Mouse (Mus musculus) adrenal gland, postnatal 4 days (tissue): ENCODE data around the gene Gm10273. TPM values are rescaled to one million over a fixed set of nuclear protein-coding genes. Genes with fewer than 3 reads are reported as not detected.

ENCODE experiments used
- DNase-seq, 2 experiments: peaks; one replicate each; pipeline ENCODE4 v3.0.0; 2021 to 2022; ENCODE audit warnings: low spot score in 2 of 2, mixed read lengths in 2 of 2
- total RNA-seq, 2 experiments: library from RNA; stranded (reverse); gene quantifications; 2 replicates each; pipeline ENCODE4 v1.2.3; 2021

Gene Gm10273
- total RNA-seq, 2 experiments from 2014 or later, result 74.6 to 87.8 TPM

DNA sequence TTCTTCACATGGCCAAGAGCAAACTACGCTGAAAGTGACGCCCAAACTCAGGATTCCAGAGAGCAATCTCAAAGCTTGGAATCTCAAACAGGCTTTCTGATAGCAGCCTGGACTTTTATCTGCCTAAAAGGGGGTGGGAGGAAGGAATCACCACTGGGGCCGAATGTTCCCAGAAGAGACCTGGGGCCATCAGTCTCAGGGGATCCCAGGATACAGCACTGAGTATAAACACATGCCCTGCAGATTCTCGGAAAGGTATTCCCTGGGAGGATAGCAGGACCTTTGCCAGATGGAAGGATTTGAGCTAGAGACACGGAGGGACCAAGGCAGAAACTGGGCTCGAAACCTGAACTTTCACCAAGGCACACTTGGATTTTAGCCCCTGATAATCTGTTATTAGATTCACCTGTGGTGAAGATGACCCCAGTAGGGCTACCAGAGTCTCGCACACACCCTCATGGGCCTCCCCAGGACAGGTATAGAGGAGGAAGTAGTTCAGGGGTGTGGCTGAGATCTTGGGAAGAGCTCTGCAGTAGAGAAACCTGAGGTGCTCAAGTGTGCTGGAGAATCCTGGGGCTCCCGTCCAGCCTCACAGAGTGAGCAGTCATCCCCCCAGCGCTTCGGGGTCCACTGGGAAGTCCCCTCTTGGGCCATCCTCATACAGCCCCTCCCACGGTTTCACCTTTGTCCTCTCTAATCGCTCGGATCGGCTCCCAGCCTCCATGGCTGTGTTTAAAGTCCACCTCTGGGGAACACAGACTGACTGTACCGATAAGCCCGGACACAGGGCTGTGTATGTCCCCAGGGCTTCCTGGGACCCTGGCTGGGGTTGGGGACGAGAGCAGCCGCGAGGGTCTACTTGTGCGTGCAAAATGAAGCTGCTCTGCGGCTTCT lies 7.7 kb downstream of the Gm10273 start, which contains the start of gene Pla2g12b:
Gene Pla2g12b, plus strand, starts transcription at position 762 of the 894 bp plus-strand sequence.
- DNase-seq, result no peak

DNA sequence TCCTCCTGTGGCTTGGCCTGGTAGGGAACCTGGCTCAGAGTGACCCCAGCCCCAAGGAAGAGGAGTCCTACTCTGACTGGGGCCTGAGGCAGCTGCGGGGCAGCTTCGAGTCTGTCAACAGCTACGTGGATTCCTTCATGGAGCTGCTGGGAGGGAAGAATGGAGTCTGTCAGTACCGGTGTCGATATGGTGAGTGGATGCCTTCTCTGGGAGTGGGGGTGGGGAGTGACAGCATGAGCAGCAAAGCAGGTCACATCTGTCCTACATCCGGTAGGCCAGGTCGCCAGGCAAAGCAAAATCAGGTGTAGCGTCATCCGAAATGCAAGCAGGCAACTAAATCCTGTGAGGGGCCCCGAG lies 8.3 kb downstream of the Gm10273 start:
- DNase-seq, result no peak

DNA sequence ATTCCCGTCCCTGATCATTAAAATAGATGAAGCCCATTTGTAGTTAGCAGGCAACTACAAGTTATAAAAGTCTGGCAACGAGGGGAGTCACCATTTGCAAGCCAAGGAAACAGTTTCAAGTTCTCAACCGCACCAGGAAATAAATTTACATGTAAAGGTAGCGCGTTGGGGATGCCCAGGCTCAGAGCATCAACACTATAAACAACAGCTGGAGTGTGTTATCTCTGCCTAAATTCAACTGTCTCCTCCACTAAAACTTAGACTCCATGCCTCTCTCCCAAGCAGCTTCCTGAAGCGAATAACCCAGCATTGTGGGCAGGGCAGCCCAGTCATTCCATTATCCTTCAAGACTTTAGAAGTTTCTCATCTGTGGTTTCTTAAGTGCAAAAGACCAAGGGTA lies 13.1 kb downstream of the Gm10273 start:
- no peak for DNase-seq

DNA sequence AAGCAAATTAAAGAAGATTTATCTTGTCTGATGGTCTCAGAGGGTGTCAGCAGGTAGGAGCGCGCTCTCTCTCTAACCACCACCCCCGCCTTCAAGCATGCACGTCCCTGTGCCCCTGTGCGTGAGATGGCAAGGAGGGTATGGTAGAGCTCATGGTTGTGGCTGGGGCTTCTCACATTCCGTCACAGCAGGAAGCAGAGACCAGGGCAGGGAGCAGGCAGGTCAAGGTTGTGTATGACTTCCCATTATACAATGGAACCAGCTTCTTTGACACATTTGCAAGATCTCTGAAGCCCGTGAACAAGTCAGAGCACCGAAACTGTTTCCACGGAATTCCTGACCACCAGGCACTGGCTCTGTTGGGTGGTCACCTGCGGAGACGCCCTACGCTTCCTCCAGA lies 14.8 kb downstream of the Gm10273 start:
- DNase-seq, result no peak

DNA sequence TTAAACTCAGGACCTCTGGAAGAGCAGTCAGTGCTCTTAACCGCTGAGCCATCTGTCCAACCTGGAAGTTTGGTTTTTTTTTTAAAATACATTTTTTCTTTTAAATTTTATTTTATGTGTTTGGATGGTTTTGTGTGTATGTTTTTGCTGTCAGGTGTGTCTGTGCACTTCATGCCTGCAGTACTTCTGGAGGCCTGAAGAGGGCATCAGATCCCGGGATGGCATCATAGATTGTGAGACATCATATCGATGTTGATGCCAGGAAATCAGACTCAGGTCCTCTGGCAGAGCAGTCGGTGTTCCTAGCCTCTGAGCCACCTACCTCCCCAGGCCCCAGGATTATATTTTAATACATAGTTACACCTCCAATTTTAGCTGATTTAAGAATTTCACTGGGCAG lies 18.3 kb downstream of the Gm10273 start:
- no peak for DNase-seq

DNA sequence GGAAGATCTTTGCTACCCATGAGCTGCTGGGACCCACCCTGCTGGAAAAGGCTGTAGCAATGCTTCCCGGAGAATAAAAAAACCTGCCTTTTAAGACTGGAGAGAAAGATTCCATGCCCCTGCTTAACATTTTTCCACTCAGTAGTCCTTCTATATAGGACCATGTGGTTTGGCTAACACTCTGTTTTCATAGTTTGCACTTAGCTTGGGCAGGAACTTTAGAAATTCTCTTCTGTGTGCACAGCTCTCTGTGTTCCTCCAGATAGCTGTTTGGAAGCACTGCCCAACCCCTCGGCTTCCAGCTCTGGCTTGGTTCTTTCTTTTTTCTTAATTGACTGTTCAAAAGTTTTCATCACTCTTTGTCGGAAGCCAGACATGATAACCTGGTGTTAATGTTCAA lies 21.2 kb downstream of the Gm10273 start:
- DNase-seq, result no peak

DNA sequence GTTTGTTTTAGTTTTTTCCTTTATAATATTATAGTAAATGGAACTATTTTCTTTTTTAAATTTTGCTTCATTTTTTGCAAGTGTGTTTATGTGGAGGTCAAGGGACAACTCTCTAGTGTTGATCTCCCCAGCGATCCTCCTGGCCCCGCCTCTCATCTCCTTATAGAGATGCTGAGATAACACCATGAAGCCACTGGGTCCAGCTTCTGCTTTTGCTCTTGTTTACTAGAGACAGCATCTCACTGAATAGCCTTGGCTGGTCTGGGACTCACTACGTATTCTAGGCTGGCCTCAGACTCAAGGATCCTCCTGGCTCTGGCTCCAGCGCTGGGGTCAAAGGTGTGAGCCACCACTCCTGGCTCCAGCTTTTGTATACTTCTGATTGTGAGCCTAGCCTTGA lies 24.1 kb downstream of the Gm10273 start:
- DNase-seq, result no peak

DNA sequence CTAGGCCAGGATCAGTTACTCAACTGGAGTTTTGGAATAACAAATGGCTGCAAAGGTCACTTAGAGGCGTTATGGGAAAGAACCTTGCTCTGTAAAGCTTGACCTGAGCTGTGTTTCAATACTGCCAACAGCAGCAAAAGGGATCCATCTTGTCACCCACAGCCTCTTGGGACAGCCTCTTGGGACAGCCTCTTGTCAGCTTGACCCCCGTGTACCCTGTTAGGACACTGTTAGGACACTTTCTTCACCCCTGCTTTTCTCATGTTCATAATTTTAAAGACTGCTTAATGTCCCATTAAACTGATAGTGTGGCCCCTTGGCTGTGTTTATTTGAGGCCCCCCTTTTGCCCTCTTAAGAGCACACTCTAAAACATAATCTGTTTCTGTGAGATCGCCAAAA lies 29.0 kb downstream of the Gm10273 start:
- no peak for DNase-seq

DNA sequence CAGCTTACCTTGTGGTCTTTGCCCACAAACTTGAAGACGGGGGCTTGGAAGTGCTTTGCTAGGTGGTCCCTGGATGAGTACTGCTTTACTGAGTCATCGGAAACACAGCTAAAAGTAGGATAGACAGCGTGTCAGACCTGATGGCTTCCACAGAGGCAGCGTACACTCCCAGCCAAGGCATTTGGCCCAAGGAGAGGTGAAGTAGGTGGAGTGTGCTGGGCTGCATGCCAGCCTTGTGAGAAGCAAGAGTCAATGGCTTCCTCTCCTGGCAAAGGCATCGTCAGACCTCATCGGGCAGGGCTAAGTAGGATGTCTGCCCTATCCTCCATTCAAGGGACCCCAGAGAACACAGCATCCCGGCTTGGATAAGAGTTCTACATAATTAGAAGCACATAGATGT lies 29.9 kb downstream of the Gm10273 start:
- no peak for DNase-seq

DNA sequence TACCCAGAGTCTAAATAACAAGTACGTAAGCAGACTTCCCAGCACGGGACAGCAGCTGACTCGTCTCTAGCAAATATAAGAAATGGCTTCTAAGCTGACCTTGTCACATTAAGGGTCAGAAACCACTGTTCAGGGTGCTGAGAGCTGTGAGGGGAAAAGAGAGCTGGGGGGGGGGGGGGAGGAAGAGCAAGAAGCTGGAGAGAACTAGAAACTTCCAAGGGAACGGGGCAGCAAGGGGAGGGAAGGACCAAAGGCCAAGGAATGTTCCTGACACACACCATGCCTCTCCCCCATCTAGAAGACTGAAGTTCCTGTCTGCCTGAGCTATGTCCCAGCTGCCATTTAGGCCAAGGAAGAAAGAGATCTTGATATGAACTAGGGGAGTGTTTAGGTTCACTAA lies 30.9 kb downstream of the Gm10273 start:
- DNase-seq, result no peak

DNA sequence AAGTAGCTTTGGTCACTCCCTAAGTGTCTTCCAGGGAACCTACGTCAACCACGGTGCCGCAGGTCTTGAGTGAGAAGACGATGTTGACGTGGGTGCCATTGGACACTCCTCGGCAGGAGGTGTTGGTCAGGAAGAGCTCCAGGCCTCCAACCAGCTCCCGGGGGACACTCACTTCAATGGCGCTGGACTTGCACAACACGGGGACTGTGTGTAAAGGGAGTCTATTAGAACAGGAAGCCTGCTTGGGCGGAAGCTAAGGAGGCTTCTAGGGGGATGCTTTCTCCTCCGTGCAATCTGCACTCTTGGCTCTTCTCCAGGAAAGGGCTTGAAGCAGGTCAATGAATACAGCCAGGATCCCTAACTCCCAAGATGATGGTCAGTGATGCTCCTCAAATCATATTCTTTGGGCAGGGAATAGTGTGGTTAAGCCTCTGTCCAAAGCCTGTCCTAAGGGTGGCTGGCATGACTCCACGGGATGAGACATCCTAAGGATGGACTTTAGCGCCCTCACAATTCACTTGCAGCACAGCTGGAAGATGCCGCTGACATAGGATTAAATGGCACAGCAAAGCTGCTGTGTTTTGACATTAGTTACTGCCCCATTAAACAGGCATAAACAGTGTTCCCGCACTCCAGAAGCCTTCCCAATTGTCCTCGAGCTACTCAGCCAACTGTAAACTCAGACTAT lies 34.2 kb downstream of the Gm10273 start:
- no peak for DNase-seq

DNA sequence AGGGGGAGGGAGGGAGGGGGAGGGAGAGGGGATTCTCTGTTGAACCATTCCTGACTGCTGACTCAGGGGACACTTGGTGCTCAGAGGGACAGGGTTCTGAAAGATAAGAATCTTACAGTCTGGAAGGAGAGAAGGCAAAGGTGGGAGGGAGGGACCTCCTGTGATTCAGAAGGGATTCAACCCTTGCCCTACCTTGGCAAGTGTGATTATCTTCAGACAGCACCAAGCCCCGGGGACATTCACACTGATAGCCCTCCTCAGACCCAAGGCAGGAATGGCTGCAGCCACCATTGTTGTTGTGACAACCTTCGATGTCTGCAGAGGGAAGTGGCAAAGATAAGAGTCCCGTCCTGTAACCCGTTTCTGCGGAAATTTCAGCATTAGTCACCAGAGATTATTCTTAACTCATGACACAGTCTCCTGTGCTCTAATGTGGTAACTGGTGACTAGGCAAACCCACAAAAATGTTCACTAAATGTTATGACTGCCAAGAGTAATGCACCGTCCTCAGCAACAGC lies 35.3 kb downstream of the Gm10273 start:
- DNase-seq, result no peak

DNA sequence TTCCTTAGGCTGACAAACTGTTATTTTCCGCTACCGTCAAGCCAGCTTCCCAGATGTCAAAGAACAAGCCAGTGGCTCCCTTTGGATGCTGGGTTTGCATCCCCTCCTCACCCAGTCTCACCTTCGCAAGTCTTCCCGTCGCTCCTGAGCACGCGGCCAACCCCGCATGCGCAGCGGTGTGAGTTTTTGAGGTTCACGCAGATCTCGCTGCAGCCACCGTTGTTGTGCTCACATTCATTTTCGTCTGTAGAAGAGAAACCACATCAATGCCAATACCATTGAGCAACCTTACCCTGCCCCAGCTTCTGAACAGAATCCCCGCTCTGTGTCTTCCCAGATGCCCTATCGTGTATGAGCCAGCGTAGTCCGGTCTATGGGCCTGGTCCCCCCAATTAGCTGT lies 40.3 kb downstream of the Gm10273 start:
- no peak for DNase-seq

DNA sequence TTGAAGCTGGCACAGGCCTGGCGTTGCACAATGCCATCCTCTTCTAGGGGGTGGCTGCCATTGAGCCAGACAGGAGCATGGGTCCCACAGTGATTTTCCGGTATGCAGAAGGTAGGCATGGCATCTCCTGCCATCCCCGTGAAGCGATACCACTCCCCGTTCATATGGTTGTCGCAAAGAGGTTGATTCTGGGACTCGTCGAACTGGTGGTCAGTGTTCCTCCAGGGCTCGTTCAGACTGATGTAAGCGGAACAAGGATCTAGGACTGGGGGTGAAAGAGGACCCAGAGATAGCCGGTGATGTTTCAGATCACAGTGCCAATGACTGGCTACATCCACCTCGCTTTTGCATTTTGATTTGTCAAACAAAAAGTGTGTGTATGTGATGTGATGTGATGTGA lies 43.2 kb downstream of the Gm10273 start:
- no peak for DNase-seq

DNA sequence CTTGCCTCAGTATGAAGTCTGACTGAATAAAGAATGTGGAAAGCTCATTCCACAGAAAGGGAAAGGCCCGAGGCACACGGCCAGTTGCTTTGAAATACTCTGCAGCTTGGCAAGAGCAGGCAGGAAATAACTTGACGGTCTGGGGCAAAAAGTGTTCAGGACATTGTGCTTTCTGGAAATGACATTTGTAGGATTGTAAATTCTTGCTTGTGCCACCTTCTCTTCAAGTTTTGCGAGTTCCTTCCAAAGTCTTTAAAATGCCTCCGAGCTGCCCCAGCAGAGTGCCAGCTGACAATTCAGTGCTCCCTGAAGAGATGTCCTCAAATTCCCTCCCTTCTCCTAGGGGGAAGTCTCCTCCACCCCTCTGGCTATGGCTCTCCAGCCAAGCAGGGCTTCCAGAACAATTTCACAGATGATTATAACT lies 44.1 kb downstream of the Gm10273 start:
- no peak for DNase-seq

DNA sequence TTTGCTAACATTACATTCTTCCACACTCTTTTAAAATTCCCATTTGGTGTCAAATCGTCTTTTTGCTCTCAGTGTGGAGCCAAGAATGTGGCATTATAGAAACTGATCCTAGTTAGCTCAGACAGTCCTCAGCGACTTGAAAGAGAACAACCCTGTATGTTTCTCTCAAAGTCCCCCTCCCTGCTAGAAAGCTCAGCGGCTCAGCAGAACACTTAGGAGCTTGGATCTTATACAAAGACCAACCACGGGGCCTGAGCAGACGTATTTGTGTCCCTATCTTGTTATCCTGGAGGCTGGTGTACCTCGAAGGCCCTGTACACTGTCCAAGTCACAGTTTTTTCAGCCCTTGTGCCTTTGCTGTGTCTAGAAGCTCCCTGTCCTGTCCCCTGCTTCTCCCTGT lies 44.7 kb downstream of the Gm10273 start:
- no peak for DNase-seq

DNA sequence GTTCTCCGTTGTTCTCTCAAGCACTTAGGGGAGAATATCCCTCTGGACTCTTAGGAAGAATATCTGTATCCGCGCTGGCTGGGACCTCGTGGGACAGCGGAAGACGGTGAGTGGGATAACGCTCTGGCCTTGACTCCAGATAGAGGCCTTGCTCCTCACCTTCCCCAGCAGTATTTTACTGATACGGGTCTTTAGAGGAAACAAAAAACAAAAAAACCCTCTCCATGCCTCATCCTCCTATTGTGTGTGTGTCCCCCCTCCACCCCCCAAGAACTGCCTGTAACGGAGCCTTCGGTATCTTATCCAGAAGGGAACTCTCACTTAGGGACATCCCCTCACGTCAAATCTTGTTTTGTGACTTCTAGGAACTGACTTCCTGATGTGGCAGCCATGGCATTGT lies 46.3 kb downstream of the Gm10273 start, which contains the start of gene Oit3:
Gene Oit3, minus strand, starts transcription at position 44 of the 400 bp plus-strand sequence.
- no peak for DNase-seq

DNA sequence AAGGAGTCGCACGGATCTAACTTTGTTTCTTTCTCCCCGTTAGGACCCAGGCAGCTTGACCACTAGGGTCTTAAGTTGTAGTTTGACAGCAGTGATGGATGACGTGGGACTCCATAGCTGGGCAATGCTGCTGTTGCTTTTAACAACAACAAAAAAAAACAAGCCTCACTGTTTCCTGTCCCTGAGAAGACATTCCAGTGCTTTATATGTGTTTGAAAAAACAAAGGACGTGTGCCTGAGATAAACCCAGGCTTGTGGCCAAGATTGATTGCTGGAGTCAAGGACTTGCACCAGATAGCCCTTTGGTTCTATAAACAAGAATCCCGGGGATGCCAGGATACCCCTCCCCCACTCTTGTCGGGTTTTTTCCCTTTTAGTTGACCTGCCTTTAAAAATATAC lies 47.8 kb downstream of the Gm10273 start:
- no peak for DNase-seq

DNA sequence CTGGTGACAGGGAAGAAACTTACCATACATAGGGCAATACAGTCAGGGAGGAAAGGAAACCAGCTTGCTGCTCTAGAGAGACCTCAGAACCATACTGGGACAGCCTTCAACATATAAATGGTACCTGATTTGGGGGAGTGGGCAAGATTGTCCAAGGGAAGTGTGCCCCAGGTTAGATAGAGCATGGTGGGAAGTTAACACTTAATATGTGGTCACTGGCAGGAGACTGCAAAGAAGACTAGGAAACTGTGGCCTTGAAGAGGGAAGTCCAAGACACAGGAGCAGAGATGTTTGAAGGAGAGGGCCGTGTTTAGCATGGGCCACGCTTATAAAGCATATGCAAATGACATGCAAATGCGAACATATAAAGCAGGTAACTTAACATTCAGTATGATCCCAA lies 48.7 kb downstream of the Gm10273 start:
- no peak for DNase-seq

DNA sequence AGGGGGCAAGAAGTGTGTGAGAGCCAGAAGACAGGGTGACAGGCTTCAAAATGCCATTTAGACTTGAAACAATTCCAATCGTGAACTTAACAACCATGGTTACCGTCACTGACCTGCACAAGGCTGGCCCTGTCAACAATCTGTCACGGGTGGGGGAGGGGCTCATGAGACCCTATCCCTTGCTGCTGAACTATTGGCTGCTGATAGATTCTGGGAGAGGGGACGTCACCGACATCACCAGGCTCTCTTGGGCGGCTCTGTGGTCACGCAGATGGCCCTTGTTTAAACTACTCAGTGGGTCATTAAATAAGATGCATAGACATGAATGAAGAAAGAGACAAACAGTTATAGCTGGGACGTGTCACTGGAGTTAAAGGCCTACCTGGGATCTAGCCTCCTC lies 49.2 kb downstream of the Gm10273 start:
- no peak for DNase-seq
